Mouse (Mus musculus): ENCODE data around the gene Bag1. TPM values are rescaled to one million over a fixed set of nuclear protein-coding genes. Genes with fewer than 3 reads are reported as not detected.

Bag1 gene
- polyA plus RNA-seq, 1 experiment from 2014 or later, result 208 TPM

DNA sequence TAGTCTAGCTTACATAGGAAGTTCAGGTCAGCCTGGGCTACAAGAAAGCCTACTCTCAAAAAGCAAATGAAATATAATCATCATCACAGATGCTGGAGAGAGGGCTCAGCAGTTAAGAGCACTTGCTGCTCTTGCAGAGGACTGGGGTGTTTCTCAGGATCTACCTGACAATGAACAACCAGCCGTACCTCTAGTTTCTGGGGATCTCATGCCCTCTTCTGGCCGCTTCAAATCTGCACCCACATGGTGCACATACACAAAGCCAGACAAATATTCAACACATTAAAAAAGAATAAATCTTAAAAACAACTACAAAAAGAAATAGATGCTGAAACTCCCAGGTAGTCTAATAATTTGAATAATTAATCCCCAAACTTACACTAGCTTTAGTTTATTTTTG is 52.4 kb downstream of the Bag1 start:
- DNase-seq (ENCODE audit: low spot score), result no peak
- no peaks in the 10 kb centered on the region for H3K27me3 ChIP-seq (ENCODE audit: insufficient read depth, poor library complexity, severe bottlenecking)
- no peaks in the 10 kb centered on the region for H3K9me3 ChIP-seq
- no peak overlapping the region for H3K4me3 ChIP-seq
- WGBS, result 96% methylated on average over 2 of the region's 2 CpGs
- no peaks in the 10 kb centered on the region for H3K4me1 ChIP-seq (replicated peaks)
- no peak overlapping the region for H3K27ac ChIP-seq
- H3K36me3 ChIP-seq, result no peaks in the 10 kb centered on the region

- 91% methylated on average over 3 of the region's 3 CpGs for WGBS
- no peaks in the 10 kb centered on the region for H3K9me3 ChIP-seq
- H3K4me1 ChIP-seq (replicated peaks), result no peaks in the 10 kb centered on the region
- H3K27ac ChIP-seq, result no peak overlapping the region
- no peaks in the 10 kb centered on the region for H3K27me3 ChIP-seq (ENCODE audit: insufficient read depth, poor library complexity, severe bottlenecking)
- H3K36me3 ChIP-seq, result no peaks in the 10 kb centered on the region
- H3K4me3 ChIP-seq, result no peak overlapping the region
- DNase-seq (ENCODE audit: low spot score), result no peak
Observed at GRCm38 (mm10) chr4:40895118-40895517, 53.0 kb downstream of the Bag1 start.

GRCm38 (mm10) chr4:40891206-40891605 is 56.9 kb downstream of the Bag1 start:
- H3K9me3 ChIP-seq, result no peaks in the 10 kb centered on the region
- 82% methylated on average over 5 of the region's 5 CpGs for whole genome bisulfite sequencing

DNA sequence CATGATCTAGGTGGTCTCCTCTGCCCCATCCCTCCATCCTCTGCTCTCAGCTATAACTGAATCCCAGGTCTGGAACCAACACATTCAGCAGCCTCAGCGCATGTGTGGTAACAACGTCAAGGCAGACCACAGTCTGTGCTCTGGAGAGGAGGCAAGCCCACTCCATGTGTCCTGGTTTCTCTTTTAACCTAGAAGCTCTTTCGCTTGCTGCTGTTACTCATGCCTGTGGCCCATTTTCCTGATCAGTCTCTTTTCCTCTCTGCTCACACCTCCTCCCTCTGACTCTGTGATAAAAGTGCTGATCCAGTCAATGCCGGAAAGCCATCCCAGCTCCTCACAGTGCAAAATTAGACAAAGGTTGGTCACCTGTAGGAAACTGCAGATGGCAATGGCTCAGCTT is 58.1 kb downstream of the Bag1 start:
- no peak overlapping the region for H3K27ac ChIP-seq
- no peak overlapping the region for H3K4me3 ChIP-seq
- no peaks in the 10 kb centered on the region for H3K27me3 ChIP-seq (ENCODE audit: insufficient read depth, poor library complexity, severe bottlenecking)
- no peaks in the 10 kb centered on the region for H3K4me1 ChIP-seq (replicated peaks)
- 88% methylated on average over 4 of the region's 4 CpGs for WGBS
- H3K36me3 ChIP-seq, result no peaks in the 10 kb centered on the region
- H3K9me3 ChIP-seq, result no peaks in the 10 kb centered on the region
- no peak for DNase-seq (ENCODE audit: low spot score)

More at GRCm38 (mm10) chr4:40891206-40891605, 56.9 kb downstream of the Bag1 start:
- no peak overlapping the region for H3K4me3 ChIP-seq
- H3K27ac ChIP-seq, result no peak overlapping the region
- H3K36me3 ChIP-seq, result no peaks in the 10 kb centered on the region
- DNase-seq (ENCODE audit: low spot score), result no peak
- H3K27me3 ChIP-seq (ENCODE audit: insufficient read depth, poor library complexity, severe bottlenecking), result no peaks in the 10 kb centered on the region
- H3K4me1 ChIP-seq (replicated peaks), result no peaks in the 10 kb centered on the region

- H3K4me3 ChIP-seq, result no peak overlapping the region
- no peaks in the 10 kb centered on the region for H3K4me1 ChIP-seq (replicated peaks)
- no peak overlapping the region for H3K27ac ChIP-seq
- 65% methylated on average over 3 of the region's 3 CpGs for WGBS
- no peaks in the 10 kb centered on the region for H3K27me3 ChIP-seq (ENCODE audit: insufficient read depth, poor library complexity, severe bottlenecking)
- no peak for DNase-seq (ENCODE audit: low spot score)
- no peaks in the 10 kb centered on the region for H3K9me3 ChIP-seq
- no peaks in the 10 kb centered on the region for H3K36me3 ChIP-seq
Observed at GRCm38 (mm10) chr4:40889252-40889651, 58.8 kb downstream of the Bag1 start.

DNA sequence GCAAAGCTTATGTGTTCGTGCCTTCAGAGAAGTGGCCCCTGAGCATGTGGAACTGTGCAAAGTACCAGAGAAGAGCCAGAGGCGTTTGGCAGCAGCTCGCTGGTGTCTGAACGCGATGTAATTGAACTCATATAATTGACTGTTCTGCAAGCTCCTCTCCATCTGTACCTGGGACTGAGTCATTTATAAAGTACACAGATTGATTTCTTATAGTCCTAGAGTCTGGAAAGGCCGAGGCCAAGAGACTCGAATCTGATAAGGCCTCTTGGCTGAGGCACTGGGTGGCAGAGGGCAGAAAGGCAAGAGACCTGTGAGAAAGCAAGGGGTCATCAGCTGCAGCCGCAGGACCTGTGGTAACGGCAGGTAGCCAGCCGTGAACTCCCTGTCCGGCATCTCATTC is 59.3 kb downstream of the Bag1 start:
- H3K27me3 ChIP-seq (ENCODE audit: insufficient read depth, poor library complexity, severe bottlenecking), result no peaks in the 10 kb centered on the region
- 88% methylated on average over 11 of the region's 11 CpGs for WGBS
- H3K4me1 ChIP-seq (replicated peaks), result no peaks in the 10 kb centered on the region
- H3K36me3 ChIP-seq, result no peaks in the 10 kb centered on the region
- H3K9me3 ChIP-seq, result no peaks in the 10 kb centered on the region
- DNase-seq (ENCODE audit: low spot score), result no peak
- no peak overlapping the region for H3K27ac ChIP-seq
- H3K4me3 ChIP-seq, result no peak overlapping the region

Other genes starting within 250 kb of the Bag1 start
- 39.4 and 50.2 TPM in 2 replicates for gene Aptx, start 245.1 kb downstream of the Bag1 start, polyA plus RNA-seq (2016; fragmentation: Nextera tagmentation; extraction: Ambion mirVana)
- 514 and 598 TPM in 2 replicates for gene Dnaja1, start 226.1 kb downstream of the Bag1 start, polyA plus RNA-seq (2016; fragmentation: Nextera tagmentation; extraction: Ambion mirVana)
- gene Smu1, start 190.4 kb downstream of the Bag1 start, polyA plus RNA-seq (2016; fragmentation: Nextera tagmentation; extraction: Ambion mirVana), result 172 and 189 TPM in 2 replicates
- 15.2 and 18.8 TPM in 2 replicates for gene B4galt1, start 94.3 kb downstream of the Bag1 start, polyA plus RNA-seq (2016; fragmentation: Nextera tagmentation; extraction: Ambion mirVana)
- not detected in 2 replicates for gene Spink4, start 28.2 kb downstream of the Bag1 start, polyA plus RNA-seq (2016; fragmentation: Nextera tagmentation; extraction: Ambion mirVana)
- 114 and 126 TPM in 2 replicates for gene Chmp5, start 113 bp upstream of the Bag1 start, polyA plus RNA-seq (2016; fragmentation: Nextera tagmentation; extraction: Ambion mirVana)
- gene Nfx1, start 22.6 kb upstream of the Bag1 start, polyA plus RNA-seq (2016; fragmentation: Nextera tagmentation; extraction: Ambion mirVana), result 86.1 and 92.8 TPM in 2 replicates
- 0.12 TPM in 1 of 2 replicates, not detected in the other for gene Aqp7, start 99.8 kb upstream of the Bag1 start, polyA plus RNA-seq (2016; fragmentation: Nextera tagmentation; extraction: Ambion mirVana)
- 3.1 and 5.0 TPM in 2 replicates for gene Aqp3, start 149.9 kb upstream of the Bag1 start, polyA plus RNA-seq (2016; fragmentation: Nextera tagmentation; extraction: Ambion mirVana)
- 30.7 and 32.8 TPM in 2 replicates for gene Nol6, start 176.2 kb upstream of the Bag1 start, polyA plus RNA-seq (2016; fragmentation: Nextera tagmentation; extraction: Ambion mirVana)
- gene Ube2r2, start 187.4 kb upstream of the Bag1 start, polyA plus RNA-seq (2016; fragmentation: Nextera tagmentation; extraction: Ambion mirVana), result 91.4 and 95.2 TPM in 2 replicates

Data from hindbrain, embryonic 10.5 days (tissue).